Mouse (Mus musculus): Measurements from ENCODE around the gene Acat1.

GRCm38 (mm10) chr9:53598631-53599030, 11.6 kb downstream of the Acat1 start:
- no peak for TF ChIP-seq CTCF (IDR thresholded peaks at IDR 0.05; ENCODE audit: low read depth, low read length)
- TF ChIP-seq POLR2A (IDR thresholded peaks at IDR 0.05; ENCODE audit: insufficient read depth, low read length): no peak
